Mouse (Mus musculus): ENCODE results near the gene Mcts1. TPM values are rescaled to one million over a fixed set of nuclear protein-coding genes. Genes with fewer than 3 reads are reported as not detected.

The Mcts1 gene
- total RNA-seq, 1 experiment: 44.7 TPM

- H3K9ac ChIP-seq (ENCODE audit: insufficient read depth, low read depth, low read length, poor library complexity, severe bottlenecking): peak overlapping the region; percentile 78
- DNase-seq (ENCODE audit: low read depth, low spot score): no peak
- H3K36me3 ChIP-seq (ENCODE audit: control insufficient read depth, insufficient read depth, low read length, poor library complexity, severe bottlenecking): peaks cover 15% of the 10 kb centered on the region
- peak overlapping the region; percentile 69 to 91 for H3K4me3 ChIP-seq (ENCODE audit: insufficient read depth in 1 of 2, low read depth in 1 of 2, low read length in 2 of 2, poor library complexity in 1 of 2, severe bottlenecking in 1 of 2)
- TF ChIP-seq ZNF384 (IDR thresholded peaks at IDR 0.05; ENCODE audit: low read depth, low read length) (no peak), HCFC1 (IDR thresholded peaks at IDR 0.05; ENCODE audit: borderline replicate concordance, insufficient read depth, low read length) (no peak), CHD2 (IDR thresholded peaks at IDR 0.05; ENCODE audit: low read depth, low read length) (no peak), MAFK (IDR thresholded peaks at IDR 0.05; ENCODE audit: insufficient read depth, low read depth, low read length) (no peak), ZC3H11A (IDR thresholded peaks at IDR 0.05; ENCODE audit: borderline replicate concordance, low read depth, low read length) (no peak)
- no peaks in the 10 kb centered on the region for H3K9me3 ChIP-seq (ENCODE audit: control insufficient read depth, insufficient read depth, low read depth, low read length)
- H3K4me1 ChIP-seq (ENCODE audit: control insufficient read depth in 2 of 2, insufficient read depth in 2 of 2, low read length in 2 of 2, poor library complexity in 1 of 2): peaks cover 0 to 7% of the 10 kb centered on the region in 2 experiments; a peak in 2 of 4 replicates
- in situ Hi-C loops (cut with MboI; ENCODE audit: low sequenced_read_pairs in 2 of 2, unreplicated experiment in 2 of 2): no loop called here
- peak overlapping the region; percentile 96; the same call in 1 of the 2 replicates for H3K27ac ChIP-seq (ENCODE audit: insufficient read depth, low read depth, low read length, poor library complexity, severe bottlenecking)
These were observed 35.2 kb upstream of the Mcts1 start for GRCm38 (mm10) chrX:38565176-38565542.

GRCm38 (mm10) chrX:38566521-38567205, 33.7 kb upstream of the Mcts1 start:
- Histone ChIP-seq H3K36me3 (ENCODE audit: control insufficient read depth, insufficient read depth, low read length, poor library complexity, severe bottlenecking) (peaks cover 12% of the 10 kb centered on the region), H3K4me3 (ENCODE audit: insufficient read depth in 1 of 2, low read depth in 1 of 2, low read length in 2 of 2, poor library complexity in 1 of 2, severe bottlenecking in 1 of 2) (peak overlapping the region; percentile 28 to 91; a peak in 3 of 4 replicates), H3K27ac (ENCODE audit: insufficient read depth, low read depth, low read length, poor library complexity, severe bottlenecking) (peak overlapping the region; percentile 96), H3K4me1 (ENCODE audit: control insufficient read depth in 2 of 2, insufficient read depth in 2 of 2, low read length in 2 of 2, poor library complexity in 1 of 2) (peaks cover 0 to 7% of the 10 kb centered on the region in 2 experiments; a peak in 2 of 4 replicates), H3K9me3 (ENCODE audit: control insufficient read depth, insufficient read depth, low read depth, low read length) (no peaks in the 10 kb centered on the region), H3K9ac (ENCODE audit: insufficient read depth, low read depth, low read length, poor library complexity, severe bottlenecking) (peak overlapping the region; percentile 38; the same call in 1 of the 2 replicates)
- TF ChIP-seq ZC3H11A (IDR thresholded peaks at IDR 0.05; ENCODE audit: borderline replicate concordance, low read depth, low read length) (no peak), MAFK (IDR thresholded peaks at IDR 0.05; ENCODE audit: insufficient read depth, low read depth, low read length) (peak; percentile 54)
- in situ Hi-C loops (cut with MboI; ENCODE audit: low sequenced_read_pairs in 2 of 2, unreplicated experiment in 2 of 2): no loop called here
- peak; percentile 70 for DNase-seq (ENCODE audit: low read depth, low spot score)

DNA sequence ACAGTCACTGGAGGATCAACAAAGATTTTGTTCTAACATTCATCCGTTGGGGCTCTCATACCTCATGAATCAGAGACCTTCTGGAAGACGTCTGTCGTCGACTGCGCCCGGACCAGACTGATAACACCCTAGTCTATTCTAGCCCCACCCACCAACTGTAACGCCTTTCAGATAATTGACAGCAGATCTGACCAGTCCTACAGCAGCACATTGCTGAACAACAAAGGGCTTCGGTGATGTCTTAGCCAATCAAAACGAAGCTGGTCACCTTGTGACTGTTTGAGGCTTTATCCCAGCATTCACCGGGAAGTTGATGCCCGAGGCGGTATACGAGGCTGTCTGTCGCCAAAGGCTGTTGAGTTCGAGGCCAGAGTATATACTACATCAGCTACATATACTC, 24.3 kb upstream of the Mcts1 start, which contains the start of gene Cul4b:
Gene Cul4b (minus strand): TSS at position 119 of the 400 bp plus-strand sequence.
- Histone ChIP-seq H3K9ac (ENCODE audit: insufficient read depth, low read depth, low read length, poor library complexity, severe bottlenecking) (peak within 1 kb of the TSS; percentile 54; the same call in 1 of the 2 replicates), H3K9me3 (ENCODE audit: control insufficient read depth, insufficient read depth, low read depth, low read length) (no peaks in the 10 kb centered on the region), H3K27ac (ENCODE audit: insufficient read depth, low read depth, low read length, poor library complexity, severe bottlenecking) (peak within 1 kb of the TSS; percentile 62; the same call in 1 of the 2 replicates), H3K36me3 (ENCODE audit: control insufficient read depth, insufficient read depth, low read length, poor library complexity, severe bottlenecking) (no peaks in the 10 kb centered on the region; the same call in none of the 2 replicates), H3K4me3 (ENCODE audit: insufficient read depth in 1 of 2, low read depth in 1 of 2, low read length in 2 of 2, poor library complexity in 1 of 2, severe bottlenecking in 1 of 2) (peak within 1 kb of the TSS; percentile 70 to 83), H3K4me1 (ENCODE audit: control insufficient read depth in 2 of 2, insufficient read depth in 2 of 2, low read length in 2 of 2, poor library complexity in 1 of 2) (no peaks in the 10 kb centered on the region)
- in situ Hi-C loops (cut with MboI; ENCODE audit: low sequenced_read_pairs in 2 of 2, unreplicated experiment in 2 of 2): no loop called here
- DNase-seq (ENCODE audit: low read depth, low spot score): peak; percentile 80
- TF ChIP-seq ZC3H11A (IDR thresholded peaks at IDR 0.05; ENCODE audit: borderline replicate concordance, low read depth, low read length) (no peak), CHD2 (IDR thresholded peaks at IDR 0.05; ENCODE audit: low read depth, low read length) (peak; percentile 76; the same call in 1 of the 2 replicates)

- in situ Hi-C loops (cut with MboI; ENCODE audit: low sequenced_read_pairs in 2 of 2, unreplicated experiment in 2 of 2): no loop called here
- no peak overlapping the region for H3K27ac ChIP-seq (ENCODE audit: insufficient read depth, low read depth, low read length, poor library complexity, severe bottlenecking)
- TF ChIP-seq CHD2 (IDR thresholded peaks at IDR 0.05; ENCODE audit: low read depth, low read length) (no peak), ZC3H11A (IDR thresholded peaks at IDR 0.05; ENCODE audit: borderline replicate concordance, low read depth, low read length) (no peak), MAFK (IDR thresholded peaks at IDR 0.05; ENCODE audit: insufficient read depth, low read depth, low read length) (no peak), ZNF384 (IDR thresholded peaks at IDR 0.05; ENCODE audit: low read depth, low read length) (no peak), HCFC1 (IDR thresholded peaks at IDR 0.05; ENCODE audit: borderline replicate concordance, insufficient read depth, low read length) (no peak)
These were observed 19.2 kb upstream of the Mcts1 start for GRCm38 (mm10) chrX:38581140-38581539.

More at GRCm38 (mm10) chrX:38581140-38581539, 19.2 kb upstream of the Mcts1 start:
- no peaks in the 10 kb centered on the region for H3K36me3 ChIP-seq (ENCODE audit: control insufficient read depth, insufficient read depth, low read length, poor library complexity, severe bottlenecking)
- H3K9me3 ChIP-seq (ENCODE audit: control insufficient read depth, insufficient read depth, low read depth, low read length): no peaks in the 10 kb centered on the region
- no peak for DNase-seq (ENCODE audit: low read depth, low spot score)
- H3K4me1 ChIP-seq (ENCODE audit: control insufficient read depth in 2 of 2, insufficient read depth in 2 of 2, low read length in 2 of 2, poor library complexity in 1 of 2): no peaks in the 10 kb centered on the region
- H3K4me3 ChIP-seq (ENCODE audit: insufficient read depth in 1 of 2, low read depth in 1 of 2, low read length in 2 of 2, poor library complexity in 1 of 2, severe bottlenecking in 1 of 2): no peak overlapping the region
- no peak overlapping the region for H3K9ac ChIP-seq (ENCODE audit: insufficient read depth, low read depth, low read length, poor library complexity, severe bottlenecking)

Measured in ES-E14 (cell line).